Comparison of ENCODE assay signal across 1 mouse cellular context in the genomic region with DNA sequence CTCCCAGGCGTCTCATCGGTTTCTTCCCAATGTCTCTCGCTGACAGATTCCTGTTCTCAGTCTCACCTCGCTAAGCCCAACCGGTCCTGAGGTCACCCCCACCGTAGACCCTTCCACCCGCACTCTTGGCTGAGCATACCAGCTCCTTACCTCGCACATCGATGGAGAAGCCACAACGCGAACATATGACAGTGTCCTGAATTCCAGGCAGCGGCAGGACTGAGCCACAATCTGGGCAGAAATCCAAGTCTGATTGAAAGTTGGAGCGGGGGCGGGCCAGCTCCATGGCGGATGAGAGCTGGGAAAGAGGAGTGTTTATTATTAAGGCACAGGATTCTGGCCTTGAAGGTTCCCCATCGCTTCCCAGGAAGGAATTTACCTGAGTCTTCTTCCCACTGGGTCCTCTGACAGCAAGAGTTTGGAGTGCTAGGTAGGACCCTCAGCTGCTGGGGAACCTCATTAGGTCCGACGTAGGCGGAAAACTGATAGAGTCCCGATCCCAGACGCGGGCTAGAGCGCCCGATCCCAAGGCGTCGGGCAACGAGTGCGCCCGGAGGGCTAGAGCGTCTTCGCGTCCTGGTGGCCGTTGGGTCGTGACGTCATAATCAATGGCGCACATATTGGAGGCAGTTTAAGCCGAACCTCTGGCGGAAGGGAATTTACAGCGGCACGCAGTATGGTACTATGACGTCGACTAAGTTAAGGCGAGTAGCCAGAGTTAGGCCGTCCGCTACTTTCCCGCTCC.
TF ChIP-seq lines count a peak whose summit lies in the region.

Gene Znrd1 (minus strand): TSS at position 561 of the 745 bp plus-strand sequence.
Gene Znrd1as (plus strand): TSS at position 594 of the 745 bp plus-strand sequence.

TF ChIP-seq in MEL, 35 proteins besides CTCF, POLR2A, EP300 and RAD21 (continued from another document):
- no peak; the same call in 1 of the 2 replicates for TF ChIP-seq NRF1 (IDR thresholded peaks at IDR 0.05; ENCODE audit: insufficient read depth, low read depth, low read length, poor library complexity, severe bottlenecking)
- peak; percentile 82 for TF ChIP-seq SIN3A (IDR thresholded peaks at IDR 0.05; ENCODE audit: low read length)
- peak; percentile 72 for TF ChIP-seq TBP (IDR thresholded peaks at IDR 0.05; ENCODE audit: low read depth, low read length)
- no peak for TF ChIP-seq TAL1 (IDR thresholded peaks at IDR 0.05; ENCODE audit: low read length)
- TF ChIP-seq MYB (IDR thresholded peaks at IDR 0.05; ENCODE audit: low read depth, low read length), result peak; percentile 93
- TF ChIP-seq NELFE (IDR thresholded peaks at IDR 0.05; ENCODE audit: low read depth, low read length), result no peak
- TF ChIP-seq MAX (IDR thresholded peaks at IDR 0.05; ENCODE audit: low read length), result peak; percentile 65
- TF ChIP-seq HCFC1 (IDR thresholded peaks at IDR 0.05; ENCODE audit: low read depth, low read length), result peak; percentile 93
- no peak for TF ChIP-seq ZMIZ1 (IDR thresholded peaks at IDR 0.05; ENCODE audit: low read depth, low read length)
- TF ChIP-seq POLR2AphosphoS5 (IDR thresholded peaks at IDR 0.05; ENCODE audit: borderline replicate concordance, low read depth, low read length), result no peak
- TF ChIP-seq ETS1 (IDR thresholded peaks at IDR 0.05; ENCODE audit: low read depth, low read length), result peak; percentile 75
- TF ChIP-seq UBTF (IDR thresholded peaks at IDR 0.05; ENCODE audit: borderline replicate concordance, insufficient read depth, low read depth, low read length), result no peak
- TF ChIP-seq KAT2A (conservative IDR thresholded peaks at IDR 0.05; ENCODE audit: low read depth, low read length), result peak; percentile 66; the same call in 1 of the 2 replicates
- no peak for TF ChIP-seq RCOR1 (IDR thresholded peaks at IDR 0.05; ENCODE audit: low read depth, low read length)
- TF ChIP-seq CHD1 (IDR thresholded peaks at IDR 0.05; ENCODE audit: low read depth, low read length), result no peak
- no peak for TF ChIP-seq BHLHE40 (IDR thresholded peaks at IDR 0.05; ENCODE audit: borderline replicate concordance, low read depth, low read length)
- peak; percentile 56 for TF ChIP-seq MXI1 (IDR thresholded peaks at IDR 0.05; ENCODE audit: low read depth, low read length)
- peak; percentile 69; the same call in 1 of the 2 replicates for TF ChIP-seq GABPA (IDR thresholded peaks at IDR 0.05; ENCODE audit: low read depth, low read length)
- TF ChIP-seq POLR2AphosphoS2 (IDR thresholded peaks at IDR 0.05; ENCODE audit: low read length), result no peak; the same call in 1 of the 2 replicates
- no peak for TF ChIP-seq JUND (IDR thresholded peaks at IDR 0.05; ENCODE audit: low read depth, low read length)
- no peak for TF ChIP-seq MAZ (IDR thresholded peaks at IDR 0.05; ENCODE audit: low read depth, low read length)
